Mouse (Mus musculus) bone marrow, adult 2 months (tissue): ENCODE results near the gene Rhoh. TPM values are rescaled to one million over a fixed set of nuclear protein-coding genes. Genes with fewer than 3 reads are reported as not detected.

Experiments used
- H3K27ac ChIP-seq: fragments of 200-500 bp; 2 replicates; pipeline ENCODE4 v1.5.1; 2012; ENCODE audit warnings: low read depth, mild to moderate bottlenecking, control low read depth, inconsistent platforms, low read length; ENCODE audit not compliant: control insufficient read depth, poor library complexity, insufficient read depth
- H3K4me1 ChIP-seq: fragments of 200-500 bp; 2 replicates; pipeline ENCODE4 v1.6.1; 2011; ENCODE audit warnings: low read length; ENCODE audit not compliant: control insufficient read depth, insufficient read depth
- H3K4me3 ChIP-seq: fragments of 200-500 bp; replicated peaks from 2 replicates; pipeline ENCODE3; 2011; ENCODE audit warnings: mild to moderate bottlenecking, low read depth, low read length, control low read depth; ENCODE audit not compliant: control insufficient read depth
- CTCF ChIP-seq: fragments of 200-500 bp; IDR thresholded peaks from 2 replicates; pipeline ENCODE4 v1.5.1; 2011; ENCODE audit warnings: low read length, control low read depth; ENCODE audit not compliant: control insufficient read depth, insufficient read depth
- POLR2A ChIP-seq: fragments of 200-500 bp; IDR thresholded peaks from 2 replicates; pipeline ENCODE4 v1.6.1; 2011; ENCODE audit warnings: low read depth, mild to moderate bottlenecking, control low read depth, low read length, borderline replicate concordance; ENCODE audit not compliant: control insufficient read depth
- WGBS: fragments of 180-500 bp; shearing (Covaris S2); methylation state at CpG from one replicate; pipeline ENCODE4 v1.1.7; 2018; 5-methylcytosine and 5-hydroxymethylcytosine counted together
- polyA plus RNA-seq: library from polyadenylated mRNA; stranded (reverse); fragments of >200 nt; gene quantifications from 2 replicates; pipeline ENCODE4 v1.2.4, GENCODE M21; 2011; ENCODE audit warnings: low replicate concordance; ENCODE audit not compliant: missing spikeins, insufficient read depth, insufficient read length

Rhoh gene
- polyA plus RNA-seq, 1 experiment, result 18.4 TPM

GRCm38 (mm10) chr5:65934783-65935182, 73.8 kb downstream of the Rhoh start, which contains the start of gene Chrna9:
Gene Chrna9 (plus strand): TSS chr5:65934921.
- peaks cover 3% of the 10 kb centered on the region for H3K4me1 ChIP-seq
- no peak for TF ChIP-seq CTCF
- no peak for TF ChIP-seq POLR2A
- no peak within 1 kb of the TSS for H3K4me3 ChIP-seq
- no peak within 1 kb of the TSS for H3K27ac ChIP-seq
- 65% methylated on average over 5 of the region's 5 CpGs for WGBS

DNA sequence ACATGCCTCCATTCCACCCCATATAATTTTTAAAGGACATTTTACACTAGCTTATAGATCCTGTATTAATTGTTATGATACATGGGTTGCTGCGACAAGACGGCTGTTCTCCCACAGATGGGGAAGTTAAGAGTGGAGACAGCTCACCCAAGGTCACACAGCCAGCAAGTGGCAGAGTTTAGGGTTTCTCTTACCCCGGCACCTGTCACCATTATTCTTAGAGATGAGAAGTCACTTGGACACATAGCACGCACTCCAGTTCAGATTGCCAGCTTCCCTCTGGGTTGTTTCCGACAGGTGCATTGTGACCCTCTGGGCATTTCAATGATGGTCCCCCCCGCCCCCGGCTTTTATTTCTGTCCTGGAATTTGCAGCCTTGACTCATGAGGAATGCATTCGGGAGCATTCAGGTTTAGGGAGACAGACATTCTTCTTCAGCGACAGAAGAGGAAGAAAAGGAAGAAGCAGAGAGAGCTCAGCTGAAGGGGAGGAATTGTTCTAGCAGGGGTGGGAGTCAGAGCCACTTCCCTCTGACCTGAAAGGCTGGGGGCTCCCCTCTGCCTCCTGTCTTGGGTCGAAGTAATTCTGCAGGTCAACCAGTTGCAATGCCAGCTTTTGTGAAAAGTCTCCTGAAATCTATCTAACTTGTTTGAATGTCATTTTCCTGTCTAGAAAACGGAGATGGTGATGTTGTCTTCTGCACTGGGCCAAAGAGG, 76.2 kb downstream of the Rhoh start:
- Histone ChIP-seq H3K4me3 (no peak overlapping the region), H3K4me1 (no peaks in the 10 kb centered on the region), H3K27ac (peak overlapping the region; percentile 6; the same call in 1 of the 2 replicates)
- 19% methylated on average over 11 of the region's 11 CpGs for WGBS
- TF ChIP-seq POLR2A (no peak), CTCF (no peak)

GRCm38 (mm10) chr5:65937998-65938715, 77.1 kb downstream of the Rhoh start:
- H3K4me3 ChIP-seq, result no peak overlapping the region
- TF ChIP-seq CTCF (peak; percentile 98), POLR2A (no peak)
- H3K4me1 ChIP-seq, result no peaks in the 10 kb centered on the region
- 52% methylated on average over 9 of the region's 9 CpGs for WGBS
- no peak overlapping the region for H3K27ac ChIP-seq

DNA sequence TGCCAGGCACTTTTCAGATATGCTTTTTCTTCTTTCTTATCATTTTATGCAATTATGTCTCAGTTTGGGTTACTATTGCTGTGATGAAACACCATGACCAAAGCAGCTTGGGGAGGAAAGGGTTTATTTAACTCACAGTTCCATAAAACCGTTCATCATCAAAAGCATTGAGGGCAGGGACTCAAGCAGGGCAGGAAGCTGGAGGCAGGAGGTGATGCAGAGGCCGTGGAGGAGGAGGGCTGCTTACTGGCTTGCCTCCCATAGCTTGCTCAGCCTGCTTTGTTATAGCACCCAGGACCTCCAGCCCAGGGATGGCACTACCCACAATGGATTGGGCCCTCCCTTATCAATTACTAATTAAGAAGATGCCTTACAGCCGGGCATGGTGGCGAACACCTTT, 80.1 kb downstream of the Rhoh start:
- WGBS, result 47% methylated on average over 4 of the region's 4 CpGs
- H3K4me3 ChIP-seq, result no peak overlapping the region
- TF ChIP-seq CTCF (no peak), POLR2A (no peak)

More for the DNA sequence above, 80.1 kb downstream of the Rhoh start:
- Histone ChIP-seq H3K27ac (no peak overlapping the region), H3K4me1 (no peaks in the 10 kb centered on the region)

Other genes with a start within 250 kb of the Rhoh start
- gene Pds5a, start 162.9 kb upstream of the Rhoh start, polyA plus RNA-seq, result 61.1 and 72.3 TPM in 2 replicates
- gene N4bp2, start 97.7 kb upstream of the Rhoh start, polyA plus RNA-seq, result 4.3 and 11.2 TPM in 2 replicates
- 2.8 TPM in 1 of 2 replicates, not detected in the other for gene Chrna9, start 73.7 kb downstream of the Rhoh start, polyA plus RNA-seq
- 1.8 TPM in 1 of 2 replicates, not detected in the other for gene 9130230L23Rik, start 143.1 kb downstream of the Rhoh start, polyA plus RNA-seq